Mouse (Mus musculus) midbrain, embryonic 15.5 days (tissue): Measurements from ENCODE around the gene Gpsm2. TPM values are rescaled to one million over a fixed set of nuclear protein-coding genes. Genes with fewer than 3 reads are reported as not detected.

Experiments
- ATAC-seq: fragments of 200-750 bp; cut with Nextera tagmentation; replicated peaks from 2 replicates; pipeline ENCODE4 v1.8.0; 2017; ENCODE audit warnings: moderate TSS enrichment
- H3K27ac ChIP-seq: fragments of 300-500 bp; sonication (generic); 2 replicates; pipeline ENCODE4 v1.5.1; 2015; ENCODE audit warnings: mild to moderate bottlenecking, inconsistent platforms
- H3K27me3 ChIP-seq: fragments of 300-500 bp; sonication (generic); replicated peaks from 2 replicates; pipeline ENCODE4 v1.6.1; 2015; ENCODE audit warnings: inconsistent platforms
- H3K36me3 ChIP-seq: fragments of 300-500 bp; sonication (generic); replicated peaks from 2 replicates; pipeline ENCODE4 v1.6.1; 2015; ENCODE audit warnings: inconsistent platforms
- H3K4me1 ChIP-seq: fragments of 300-500 bp; sonication (generic); 2 replicates; pipeline ENCODE4 v1.6.1; 2015; ENCODE audit warnings: inconsistent platforms
- H3K4me2 ChIP-seq: fragments of 300-500 bp; sonication (generic); 2 replicates; pipeline ENCODE4 v1.6.1; 2015; ENCODE audit warnings: inconsistent platforms, mild to moderate bottlenecking, moderate library complexity
- H3K4me3 ChIP-seq: fragments of 300-500 bp; sonication (generic); 2 replicates; pipeline ENCODE4 v1.5.1; 2015; ENCODE audit warnings: mild to moderate bottlenecking, inconsistent platforms
- H3K9ac ChIP-seq: fragments of 300-500 bp; sonication (generic); 2 replicates; pipeline ENCODE4 v1.6.1; 2015; ENCODE audit warnings: mild to moderate bottlenecking, inconsistent platforms
- H3K9me3 ChIP-seq: fragments of 300-500 bp; sonication (generic); 2 replicates; pipeline ENCODE4 v1.6.1; 2016; ENCODE audit warnings: inconsistent platforms
- WGBS: fragments of 180-500 bp; shearing (Covaris S2); methylation state at CpG from one replicate; pipeline ENCODE4 v1.1.7; 2015; ENCODE audit warnings: mixed read lengths; 5-methylcytosine and 5-hydroxymethylcytosine counted together
- polyA plus RNA-seq: library from polyadenylated mRNA; unstranded; fragments of >200 nt; fragmentation: Nextera tagmentation; extraction: Ambion mirVana; gene quantifications from 2 replicates; pipeline ENCODE4 v1.2.1, GENCODE M21; 2015

The Gpsm2 gene
- polyA plus RNA-seq: 16.1 and 20.1 TPM in 2 replicates

DNA sequence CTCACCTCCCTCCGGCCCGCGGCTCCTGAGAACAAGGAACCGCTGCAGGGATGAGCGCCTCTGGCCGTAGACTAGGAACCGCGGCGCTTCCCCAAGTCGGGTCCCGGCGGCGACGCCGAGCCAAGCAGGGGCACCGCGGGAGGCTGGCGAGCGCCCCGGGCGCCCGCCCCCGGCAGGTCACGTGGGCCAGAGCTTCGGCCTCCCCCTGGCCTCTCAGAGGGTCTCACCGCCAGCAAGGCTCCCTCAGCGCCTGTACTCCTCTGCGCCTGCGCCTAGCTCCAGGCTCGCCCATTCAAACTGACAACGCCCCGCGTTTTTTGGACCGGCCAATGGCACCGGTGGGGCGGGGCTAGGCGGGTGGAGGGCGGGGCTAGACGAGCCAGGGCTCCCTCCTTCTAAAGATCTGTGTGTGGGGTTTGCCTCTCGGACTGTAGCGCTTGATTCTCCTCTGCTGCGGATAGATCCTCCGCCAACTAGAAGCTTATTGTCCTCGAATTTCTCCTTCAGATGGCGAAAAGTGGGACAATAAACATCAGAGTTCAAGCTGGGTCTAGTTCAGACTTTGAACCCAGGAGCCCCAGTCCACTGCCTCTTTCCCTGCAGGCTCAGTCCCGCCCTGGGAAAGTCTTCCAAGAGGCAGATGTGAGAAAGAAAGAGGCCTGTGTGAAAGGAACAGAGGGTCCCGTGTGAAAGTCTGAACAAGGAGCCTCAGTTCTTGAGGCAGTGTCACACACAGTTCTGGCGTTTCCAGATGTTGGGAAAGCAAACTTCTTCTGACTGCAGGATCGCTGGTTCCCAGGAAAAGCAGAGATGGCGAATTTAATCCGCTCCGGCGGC, at the start of gene Gpsm2:
Gene Gpsm2, minus strand, starts transcription at position 274 of the 837 bp plus-strand sequence.
- H3K4me2 ChIP-seq: peak within 1 kb of the TSS; percentile 71
- H3K27me3 ChIP-seq: no peaks in the 10 kb centered on the region
- H3K36me3 ChIP-seq: no peaks in the 10 kb centered on the region
- ATAC-seq: peak; percentile 99
- no peaks in the 10 kb centered on the region for H3K9me3 ChIP-seq
- peak within 1 kb of the TSS; percentile 52 for H3K9ac ChIP-seq
- H3K4me3 ChIP-seq: peak within 1 kb of the TSS; percentile 62
- H3K4me1 ChIP-seq: peaks cover 17% of the 10 kb centered on the region
- 1% methylated on average over 52 of the region's 53 CpGs for WGBS
- peak within 1 kb of the TSS; percentile 76 for H3K27ac ChIP-seq

DNA sequence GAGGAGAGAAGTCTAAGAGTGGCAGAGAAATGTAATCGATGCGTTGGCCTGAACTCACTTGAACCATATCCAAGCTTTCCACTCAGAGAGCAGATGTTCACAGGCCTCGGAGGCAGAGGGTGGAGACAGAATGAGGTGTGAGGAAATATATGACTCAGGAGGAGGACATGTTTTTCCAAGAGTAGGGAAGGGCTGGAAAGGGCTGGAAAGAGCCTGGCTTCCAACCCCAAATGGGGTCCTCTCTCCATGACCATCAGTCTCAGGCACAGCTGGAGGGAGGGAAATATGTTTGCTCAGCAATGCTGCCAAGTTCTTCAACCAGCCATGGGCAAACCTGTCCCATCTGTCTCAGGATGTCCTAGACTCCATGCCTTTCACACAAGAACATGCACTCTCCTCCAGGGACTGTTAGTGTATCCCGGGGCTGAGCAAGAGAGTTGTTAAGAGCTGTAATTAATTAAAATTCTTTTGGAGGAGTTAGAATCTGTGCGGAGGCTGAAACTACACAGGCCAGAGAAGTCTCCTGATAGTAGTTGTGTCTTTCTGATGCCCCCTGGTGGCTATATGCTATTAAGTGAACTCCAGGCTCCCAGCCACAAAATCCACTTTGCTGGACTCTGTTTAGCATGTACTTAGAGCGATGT, 48.7 kb upstream of the Gpsm2 start:
- ATAC-seq: peak; percentile 84
- H3K4me1 ChIP-seq: no peaks in the 10 kb centered on the region
- WGBS: 45% methylated on average over 6 of the region's 6 CpGs
- H3K4me3 ChIP-seq: no peak overlapping the region
- no peaks in the 10 kb centered on the region for H3K27me3 ChIP-seq
- H3K27ac ChIP-seq: no peak overlapping the region
- no peaks in the 10 kb centered on the region for H3K9me3 ChIP-seq
- no peak overlapping the region for H3K4me2 ChIP-seq
- no peaks in the 10 kb centered on the region for H3K36me3 ChIP-seq
- H3K9ac ChIP-seq: no peak overlapping the region

DNA sequence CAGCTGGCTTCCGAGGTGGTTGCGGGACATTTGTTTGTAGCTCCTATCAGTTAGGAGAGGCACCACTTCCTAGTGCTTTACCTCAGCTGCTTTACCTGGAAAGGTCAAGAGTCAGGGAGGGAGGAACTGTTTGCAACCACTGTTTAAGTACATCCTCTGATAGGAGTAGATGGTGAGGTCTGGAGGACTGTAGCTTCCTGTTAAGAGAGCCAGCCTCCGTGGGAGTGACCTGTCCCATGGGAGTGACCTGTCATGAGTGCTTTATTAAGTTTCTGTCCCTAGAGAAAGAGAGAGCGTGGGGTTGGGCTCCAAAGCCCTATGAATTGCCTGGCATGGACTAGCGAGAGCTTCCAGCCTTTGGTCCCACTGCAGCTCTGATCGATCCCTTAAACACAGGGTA, 47.4 kb upstream of the Gpsm2 start:
- no peak for ATAC-seq
- no peak overlapping the region for H3K4me3 ChIP-seq
- WGBS: 84% methylated on average over 6 of the region's 6 CpGs
- H3K4me1 ChIP-seq: no peaks in the 10 kb centered on the region
- no peaks in the 10 kb centered on the region for H3K36me3 ChIP-seq
- no peaks in the 10 kb centered on the region for H3K9me3 ChIP-seq
- no peak overlapping the region for H3K9ac ChIP-seq
- H3K27ac ChIP-seq: no peak overlapping the region
- no peaks in the 10 kb centered on the region for H3K27me3 ChIP-seq
- no peak overlapping the region for H3K4me2 ChIP-seq

DNA sequence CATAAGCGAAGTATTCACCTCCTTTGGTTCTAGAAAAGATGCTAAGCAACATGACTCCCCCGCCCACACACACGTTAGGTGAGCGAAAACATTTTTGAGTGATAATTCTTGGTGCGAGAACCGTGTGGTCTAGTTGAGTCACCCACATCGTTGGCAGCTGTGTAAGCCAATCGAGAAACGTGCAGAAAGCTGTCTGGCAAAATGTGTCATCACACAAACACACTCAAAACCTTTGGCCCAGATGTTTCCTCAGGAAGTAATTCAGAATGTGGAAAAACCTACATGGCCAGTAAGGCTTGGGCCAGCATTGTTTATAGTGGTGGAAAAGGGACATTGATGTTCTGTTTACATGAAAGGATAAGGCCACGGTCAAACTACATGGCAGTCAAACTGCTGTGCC, 45.3 kb upstream of the Gpsm2 start:
- Histone ChIP-seq H3K4me3 (no peak overlapping the region), H3K4me1 (no peaks in the 10 kb centered on the region), H3K36me3 (no peaks in the 10 kb centered on the region), H3K9ac (no peak overlapping the region), H3K4me2 (no peak overlapping the region), H3K9me3 (no peaks in the 10 kb centered on the region), H3K27ac (no peak overlapping the region), H3K27me3 (no peaks in the 10 kb centered on the region)
- 89% methylated on average over 10 of the region's 10 CpGs for WGBS
- ATAC-seq: no peak

DNA sequence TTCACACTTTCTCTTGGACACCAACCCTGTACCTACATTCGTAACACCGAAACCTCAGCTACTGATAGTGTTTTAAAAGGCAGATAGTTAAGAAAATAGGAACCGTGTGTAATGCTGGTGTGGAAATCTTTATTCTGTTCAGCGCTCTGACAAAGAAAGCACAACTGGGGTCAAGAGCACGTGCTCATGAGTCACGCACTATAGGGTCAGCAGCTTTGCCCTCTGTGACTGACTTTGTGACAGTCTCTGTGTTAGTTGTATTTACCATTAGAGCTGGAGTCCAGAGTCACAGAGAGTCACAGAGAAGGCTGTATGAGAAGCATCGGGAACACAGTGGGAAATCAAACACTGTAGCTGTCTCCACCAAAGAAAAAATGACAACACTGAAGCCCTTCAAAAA, 44.8 kb upstream of the Gpsm2 start:
- Histone ChIP-seq H3K4me1 (no peaks in the 10 kb centered on the region), H3K27ac (no peak overlapping the region), H3K9ac (no peak overlapping the region), H3K36me3 (no peaks in the 10 kb centered on the region), H3K27me3 (no peaks in the 10 kb centered on the region), H3K4me3 (no peak overlapping the region), H3K9me3 (no peaks in the 10 kb centered on the region), H3K4me2 (no peak overlapping the region)
- no peak for ATAC-seq
- 82% methylated on average over 7 of the region's 7 CpGs for WGBS

DNA sequence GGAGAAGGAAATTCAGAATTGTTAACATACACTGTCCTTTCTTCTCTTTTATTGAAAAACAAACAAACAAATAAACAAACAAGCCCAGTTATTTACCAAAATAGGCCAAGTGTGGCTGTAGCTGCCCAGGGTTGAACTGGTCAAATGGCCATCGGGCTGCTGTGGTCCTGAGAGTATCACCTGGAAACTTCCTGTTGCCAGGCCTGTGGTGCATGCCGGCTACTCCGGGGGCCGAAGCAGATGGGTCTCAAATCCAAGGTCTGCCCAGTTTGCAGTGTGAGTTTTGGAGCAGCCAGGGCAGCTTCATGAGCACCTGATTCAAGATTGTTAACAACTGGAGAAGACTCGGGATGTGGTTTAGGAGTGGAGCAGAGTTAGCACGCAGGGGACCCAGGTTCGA, 43.4 kb upstream of the Gpsm2 start:
- no peaks in the 10 kb centered on the region for H3K4me1 ChIP-seq
- H3K9ac ChIP-seq: no peak overlapping the region
- H3K27me3 ChIP-seq: no peaks in the 10 kb centered on the region
- no peak overlapping the region for H3K27ac ChIP-seq
- no peaks in the 10 kb centered on the region for H3K9me3 ChIP-seq
- ATAC-seq: no peak
- no peaks in the 10 kb centered on the region for H3K36me3 ChIP-seq
- H3K4me2 ChIP-seq: no peak overlapping the region
- H3K4me3 ChIP-seq: no peak overlapping the region
- 92% methylated on average over 7 of the region's 7 CpGs for WGBS

DNA sequence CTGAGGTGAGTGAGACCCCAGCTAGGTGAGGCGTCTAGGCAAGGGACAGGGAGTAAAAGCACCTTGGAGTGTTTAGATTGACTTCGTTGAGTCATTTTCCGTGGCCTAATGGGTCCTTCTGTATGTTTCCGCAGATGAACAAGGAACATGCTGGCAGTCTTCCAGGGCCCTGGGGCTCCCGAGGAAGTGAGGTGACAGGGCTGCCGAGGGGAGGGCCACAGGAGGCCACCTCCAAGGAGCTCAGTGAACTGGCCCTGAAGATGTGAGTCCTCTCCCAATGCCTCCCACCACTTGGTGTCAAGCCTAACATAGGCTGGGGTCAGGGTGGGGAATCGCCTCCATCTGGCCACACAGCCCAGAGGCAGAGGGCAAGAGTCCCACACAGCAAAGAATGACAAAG, 42.9 kb upstream of the Gpsm2 start:
- 68% methylated on average over 7 of the region's 7 CpGs for WGBS
- no peaks in the 10 kb centered on the region for H3K9me3 ChIP-seq
- H3K27me3 ChIP-seq: no peaks in the 10 kb centered on the region
- no peak overlapping the region for H3K4me2 ChIP-seq
- H3K36me3 ChIP-seq: no peaks in the 10 kb centered on the region
- no peak for ATAC-seq
- no peak overlapping the region for H3K4me3 ChIP-seq
- H3K9ac ChIP-seq: no peak overlapping the region
- H3K27ac ChIP-seq: no peak overlapping the region
- H3K4me1 ChIP-seq: no peaks in the 10 kb centered on the region

DNA sequence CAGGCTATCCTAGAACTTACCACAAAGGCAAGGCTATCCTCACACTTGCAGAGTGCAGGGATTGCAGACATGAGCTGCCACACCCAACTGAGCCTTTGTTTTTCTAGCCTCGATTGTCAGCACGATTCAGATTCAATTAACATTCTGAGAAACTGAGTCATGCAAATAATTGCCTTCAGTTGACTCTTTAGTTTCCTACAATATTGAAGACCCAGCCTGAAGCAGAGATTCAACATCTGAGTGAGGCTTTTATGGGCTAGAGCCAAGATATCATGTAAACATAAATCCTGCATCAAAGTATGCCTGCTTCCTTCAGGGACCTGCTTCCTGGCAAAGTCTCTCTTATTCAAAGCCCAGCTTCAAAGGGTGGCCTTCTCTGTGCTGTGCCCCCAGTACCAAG, 41.6 kb upstream of the Gpsm2 start:
- ATAC-seq: no peak
- Histone ChIP-seq H3K9ac (no peak overlapping the region), H3K27me3 (no peaks in the 10 kb centered on the region), H3K9me3 (no peaks in the 10 kb centered on the region), H3K27ac (no peak overlapping the region), H3K4me2 (no peak overlapping the region), H3K4me1 (no peaks in the 10 kb centered on the region), H3K4me3 (no peak overlapping the region), H3K36me3 (no peaks in the 10 kb centered on the region)
- WGBS: 73% methylated on average over 2 of the region's 2 CpGs

DNA sequence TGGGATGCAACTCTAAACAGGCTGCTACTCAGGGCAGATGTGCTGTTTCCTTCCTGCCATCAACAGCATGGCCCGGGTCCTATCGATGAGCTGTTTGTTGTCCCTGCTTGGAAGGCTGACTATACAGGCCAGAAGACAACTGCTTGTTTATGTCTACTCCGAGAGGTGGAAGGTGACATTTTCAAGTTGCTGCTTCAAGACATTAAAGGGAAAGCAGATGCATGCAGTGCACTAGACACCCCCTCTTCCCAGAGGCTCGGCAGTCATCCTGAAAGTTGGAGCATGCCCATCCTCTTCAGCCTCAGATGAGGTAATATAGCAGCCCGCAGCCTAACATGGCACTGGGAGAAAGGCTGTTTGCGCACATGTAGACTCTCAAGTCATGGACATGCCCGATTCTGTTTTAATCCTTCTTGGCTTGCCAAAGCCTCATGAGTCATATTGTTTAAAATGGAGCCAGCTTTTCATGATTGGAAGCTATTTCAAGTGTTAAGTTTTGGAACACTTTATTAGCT, 40.5 kb upstream of the Gpsm2 start:
- no peak overlapping the region for H3K9ac ChIP-seq
- H3K4me1 ChIP-seq: no peaks in the 10 kb centered on the region
- no peak overlapping the region for H3K4me2 ChIP-seq
- no peaks in the 10 kb centered on the region for H3K27me3 ChIP-seq
- WGBS: 89% methylated on average over 7 of the region's 7 CpGs
- H3K27ac ChIP-seq: no peak overlapping the region
- H3K36me3 ChIP-seq: no peaks in the 10 kb centered on the region
- H3K4me3 ChIP-seq: no peak overlapping the region
- ATAC-seq: no peak
- H3K9me3 ChIP-seq: no peaks in the 10 kb centered on the region

DNA sequence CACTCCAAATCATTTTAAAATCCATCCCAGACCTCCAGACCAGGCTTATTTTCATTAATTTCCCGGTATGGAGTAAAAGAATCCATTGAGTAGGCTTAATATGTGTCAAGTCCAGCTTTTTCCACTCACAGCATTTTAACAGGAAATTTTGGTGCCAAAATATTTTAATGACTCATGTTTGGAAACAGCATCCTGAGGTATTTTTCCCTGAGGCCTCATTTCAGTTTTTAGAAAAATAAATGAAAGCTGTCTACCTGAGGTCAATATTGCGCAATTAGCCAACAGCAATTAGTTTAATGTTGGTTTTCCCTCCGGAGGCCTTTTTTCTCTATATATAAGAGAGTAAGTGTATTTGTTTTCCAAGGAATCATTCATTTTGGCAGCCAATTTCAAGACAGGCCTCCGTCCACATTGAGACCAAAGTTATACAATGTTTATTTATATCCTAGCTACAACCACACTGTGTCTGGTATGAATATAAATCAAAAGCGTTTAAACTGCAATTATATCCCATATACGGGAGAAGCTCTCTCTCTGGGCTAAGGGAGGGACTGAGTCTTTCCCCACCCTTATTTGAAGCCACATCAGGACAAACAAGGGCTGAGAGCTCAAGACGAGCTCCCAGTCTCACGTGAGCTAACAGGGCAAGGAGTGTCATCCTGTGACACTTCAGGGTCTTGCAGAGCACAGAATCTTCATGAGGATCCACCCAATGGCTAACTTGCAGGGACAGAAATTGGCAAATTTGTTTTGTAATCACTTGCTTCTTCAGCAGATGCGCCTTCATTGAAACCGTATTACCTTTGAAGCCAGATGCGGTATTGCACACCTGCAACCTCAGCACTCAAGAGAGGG, 37.7 kb upstream of the Gpsm2 start:
- Histone ChIP-seq H3K4me2 (no peak overlapping the region), H3K27ac (no peak overlapping the region), H3K27me3 (no peaks in the 10 kb centered on the region), H3K4me3 (no peak overlapping the region), H3K9ac (no peak overlapping the region), H3K36me3 (no peaks in the 10 kb centered on the region), H3K4me1 (no peaks in the 10 kb centered on the region), H3K9me3 (no peaks in the 10 kb centered on the region)
- 86% methylated on average over 11 of the region's 11 CpGs for WGBS
- no peak for ATAC-seq

DNA sequence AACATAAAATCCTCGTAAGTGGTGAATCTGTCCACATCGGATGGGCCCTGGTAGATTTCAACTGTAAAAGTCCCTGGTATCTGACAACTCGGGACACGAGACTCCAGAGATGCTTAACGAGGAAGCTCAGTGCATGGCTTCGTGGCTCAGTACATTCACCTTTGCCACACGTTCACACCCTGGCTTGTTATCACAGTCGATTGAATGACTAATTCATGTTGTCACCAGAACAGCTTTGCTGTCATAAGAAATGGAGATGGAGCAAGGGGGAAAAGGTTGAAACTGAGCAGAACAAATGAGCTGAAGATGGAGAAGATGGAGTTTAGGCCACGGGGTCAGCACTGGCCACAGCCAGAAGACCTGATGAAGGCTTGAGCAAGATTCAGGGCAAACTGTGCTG, 35.5 kb upstream of the Gpsm2 start:
- ATAC-seq: no peak
- Histone ChIP-seq H3K4me2 (no peak overlapping the region), H3K9ac (no peak overlapping the region), H3K9me3 (no peaks in the 10 kb centered on the region), H3K27ac (no peak overlapping the region), H3K4me3 (no peak overlapping the region), H3K36me3 (no peaks in the 10 kb centered on the region), H3K4me1 (no peaks in the 10 kb centered on the region), H3K27me3 (no peaks in the 10 kb centered on the region)
- WGBS: 78% methylated on average over 9 of the region's 9 CpGs

DNA sequence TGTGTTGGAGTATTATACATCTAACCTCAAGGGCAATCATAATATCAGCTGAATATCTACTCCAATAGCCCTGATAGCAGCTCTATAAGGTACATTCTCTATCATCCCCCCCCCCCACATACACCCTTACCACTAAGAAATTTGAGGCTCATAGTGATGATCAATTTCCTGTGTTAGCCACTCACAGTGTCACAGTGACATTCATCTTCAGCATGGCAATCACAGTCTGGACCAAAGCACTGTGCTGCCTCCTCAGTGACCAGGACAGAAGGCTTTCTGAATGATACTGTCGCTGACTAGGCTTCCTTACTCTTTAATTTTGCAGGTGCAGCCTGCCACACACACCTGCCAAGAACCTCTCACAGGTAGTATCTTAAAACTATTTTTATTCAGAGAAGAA, 34.0 kb upstream of the Gpsm2 start:
- no peak overlapping the region for H3K27ac ChIP-seq
- no peak overlapping the region for H3K4me3 ChIP-seq
- no peak overlapping the region for H3K9ac ChIP-seq
- WGBS: 80% methylated on average over 1 of the region's 1 CpGs
- H3K27me3 ChIP-seq: no peaks in the 10 kb centered on the region
- no peaks in the 10 kb centered on the region for H3K4me1 ChIP-seq
- ATAC-seq: no peak
- H3K4me2 ChIP-seq: no peak overlapping the region
- H3K9me3 ChIP-seq: no peaks in the 10 kb centered on the region
- H3K36me3 ChIP-seq: no peaks in the 10 kb centered on the region
